Mouse (Mus musculus) ES-E14 (cell line): Measurements from ENCODE around the gene Gon4l. TPM values are rescaled to one million over a fixed set of nuclear protein-coding genes. Genes with fewer than 3 reads are reported as not detected.
"Not testable (repeated sequence)": the region's sequence is repeated elsewhere in the genome, so short reads cannot be mapped to it uniquely, and the experiment has no call there.

Experiments
- DNase-seq: peaks from one replicate; pipeline ENCODE4 v3.0.0-alpha.2; 2013; ENCODE audit warnings: low read depth, low spot score
- H3K27ac ChIP-seq: 2 replicates; pipeline ENCODE4 v1.5.1; 2012; ENCODE audit warnings: low read depth, mild to moderate bottlenecking, low read length, moderate library complexity, mixed read lengths; ENCODE audit not compliant: poor library complexity, insufficient read depth, severe bottlenecking
- H3K36me3 ChIP-seq: 2 replicates; pipeline ENCODE4 v1.6.1; 2012; ENCODE audit warnings: mild to moderate bottlenecking, low read length, moderate library complexity, mixed read lengths; ENCODE audit not compliant: control insufficient read depth, poor library complexity, insufficient read depth, severe bottlenecking
- H3K4me1 ChIP-seq, 2 experiments: fragments of 150-350 bp in 1 of 2; sonication (generic) in 1 of 2; 2 replicates each; pipeline ENCODE4 v1.6.1; 2012; ENCODE audit warnings: low read length in 2 of 2, mild to moderate bottlenecking in 1 of 2, mixed read lengths in 1 of 2; ENCODE audit not compliant: control insufficient read depth in 2 of 2, insufficient read depth in 2 of 2, poor library complexity in 1 of 2
- H3K4me3 ChIP-seq, 2 experiments: fragments of 150-350 bp in 1 of 2; sonication (generic) in 1 of 2; 2 replicates each; pipeline ENCODE4 v1.5.1; 2012; ENCODE audit warnings: low read length in 2 of 2, low read depth in 1 of 2, mild to moderate bottlenecking in 1 of 2, mixed read lengths in 1 of 2; ENCODE audit not compliant: insufficient read depth in 1 of 2, poor library complexity in 1 of 2, severe bottlenecking in 1 of 2
- H3K9ac ChIP-seq: 2 replicates; pipeline ENCODE4 v1.6.1; 2012; ENCODE audit warnings: low read depth, mild to moderate bottlenecking, low read length, mixed read lengths; ENCODE audit not compliant: poor library complexity, insufficient read depth, severe bottlenecking
- H3K9me3 ChIP-seq: fragments of 150-350 bp; sonication (generic); 2 replicates; pipeline ENCODE4 v1.6.1; 2012; ENCODE audit warnings: low read depth, mild to moderate bottlenecking, low read length; ENCODE audit not compliant: control insufficient read depth, insufficient read depth
- CHD2 ChIP-seq: IDR thresholded peaks from 2 replicates; pipeline ENCODE4 v1.6.1; 2014; ENCODE audit warnings: mild to moderate bottlenecking, low read depth, low read length, inconsistent platforms
- HCFC1 ChIP-seq: IDR thresholded peaks from 2 replicates; pipeline ENCODE4 v1.6.1; 2012; ENCODE audit warnings: low read length, inconsistent platforms, borderline replicate concordance; ENCODE audit not compliant: insufficient read depth
- MAFK ChIP-seq: IDR thresholded peaks from 2 replicates; pipeline ENCODE4 v1.6.1; 2014; ENCODE audit warnings: mild to moderate bottlenecking, low read depth, low read length, inconsistent platforms; ENCODE audit not compliant: insufficient read depth
- ZC3H11A ChIP-seq: IDR thresholded peaks from 2 replicates; pipeline ENCODE4 v1.6.1; 2012; ENCODE audit warnings: low read depth, mild to moderate bottlenecking, inconsistent platforms, low read length, borderline replicate concordance
- ZNF384 ChIP-seq: IDR thresholded peaks from 2 replicates; pipeline ENCODE4 v1.6.1; 2012; ENCODE audit warnings: low read depth, low read length, inconsistent platforms
- in situ Hi-C, 2 experiments: fragments of 600-800 bp; cut with MboI; formaldehyde crosslinking; loops; one replicate each; pipeline ENCODE4 v1.15.1; 2025; ENCODE audit warnings: low sequenced_read_pairs in 2 of 2, inconsistent platforms in 1 of 2; ENCODE audit not compliant: unreplicated experiment in 2 of 2
- total RNA-seq: library from RNA; depleted of rRNA; stranded (reverse); fragments of 300-350 nt; gene quantifications from 2 replicates; pipeline ENCODE4 v1.2.3, GENCODE M21; 2012

The Gon4l gene
- total RNA-seq, 1 experiment, result 58.0 TPM

DNA sequence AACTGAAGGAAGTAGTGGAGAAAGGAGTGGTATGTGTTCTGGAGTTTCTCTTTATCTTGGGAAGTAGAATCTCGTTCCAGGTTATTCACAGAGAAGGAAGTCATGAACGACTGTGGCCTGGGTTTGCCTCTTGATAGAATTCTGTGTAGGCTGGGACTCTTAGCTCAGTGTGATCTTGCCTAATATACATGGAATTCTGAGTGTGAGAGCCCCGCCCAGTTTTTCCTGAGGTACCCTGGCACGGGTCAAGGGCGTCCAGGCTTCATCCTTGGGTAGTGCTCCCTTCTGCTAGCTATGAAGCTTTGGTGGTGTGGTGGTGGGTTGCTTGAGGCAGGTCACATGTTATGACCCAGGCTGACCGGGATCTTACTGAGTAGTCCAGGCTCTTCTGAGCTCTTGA, 20.8 kb downstream of the Gon4l start:
- TF ChIP-seq ZNF384, result no peak
- TF ChIP-seq CHD2, result no peak
- TF ChIP-seq ZC3H11A, result no peak
- TF ChIP-seq HCFC1, result no peak
- TF ChIP-seq MAFK, result no peak
- H3K27ac ChIP-seq, result no peak overlapping the region
- no peak overlapping the region for H3K4me3 ChIP-seq
- peaks cover 0 to 1% of the 10 kb centered on the region in 2 experiments; a peak in 1 of 4 replicates for H3K4me1 ChIP-seq
- no peak for DNase-seq
- no peaks in the 10 kb centered on the region for H3K9me3 ChIP-seq
- no peak overlapping the region for H3K9ac ChIP-seq
- in situ Hi-C loops, result no loop called here
- peaks cover 24% of the 10 kb centered on the region for H3K36me3 ChIP-seq

- no peaks in the 10 kb centered on the region for H3K4me1 ChIP-seq
- TF ChIP-seq ZNF384 (no peak), ZC3H11A (no peak), CHD2 (no peak), HCFC1 (no peak), MAFK (no peak)
- no peak overlapping the region for H3K27ac ChIP-seq
- H3K9ac ChIP-seq, result no peak overlapping the region
- H3K9me3 ChIP-seq, result no peaks in the 10 kb centered on the region
- no peak overlapping the region for H3K4me3 ChIP-seq
- in situ Hi-C loops, result no loop called here
- no peak for DNase-seq
- H3K36me3 ChIP-seq, result peaks cover 20% of the 10 kb centered on the region
These were observed 27.1 kb downstream of the Gon4l start for GRCm38 (mm10) chr3:88862129-88862528.

DNA sequence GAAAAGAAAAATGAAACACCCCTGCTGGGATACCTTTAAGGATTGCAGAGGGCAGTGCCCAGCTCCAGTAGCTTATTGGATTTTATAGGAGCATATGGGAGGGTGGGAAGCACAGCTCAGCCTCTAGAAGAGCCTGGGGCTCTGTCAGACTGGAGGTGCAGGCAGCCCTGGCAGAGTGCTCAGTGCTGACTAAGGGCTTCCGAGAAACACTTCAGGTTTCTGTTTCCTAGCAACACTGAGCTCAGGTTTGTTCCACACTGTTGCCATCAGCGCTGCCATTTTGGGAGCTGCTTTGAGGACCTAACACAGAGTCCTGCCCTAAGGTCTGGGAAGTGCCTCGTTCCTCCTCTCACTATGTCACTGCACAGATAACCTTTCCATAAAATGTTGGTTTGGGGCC, 31.7 kb downstream of the Gon4l start:
- H3K9me3 ChIP-seq, H3K4me3 ChIP-seq, H3K36me3 ChIP-seq, DNase-seq, H3K4me1 ChIP-seq, in situ Hi-C loops, H3K9ac ChIP-seq, H3K27ac ChIP-seq: not testable (repeated sequence)

- H3K27ac ChIP-seq, H3K9me3 ChIP-seq, H3K36me3 ChIP-seq, H3K9ac ChIP-seq, in situ Hi-C loops, DNase-seq, H3K4me1 ChIP-seq, H3K4me3 ChIP-seq: not testable (repeated sequence)
These were observed 32.1 kb downstream of the Gon4l start for GRCm38 (mm10) chr3:88867177-88867576.

GRCm38 (mm10) chr3:88868449-88868848, 33.4 kb downstream of the Gon4l start:
- H3K36me3 ChIP-seq, DNase-seq, in situ Hi-C loops, H3K9ac ChIP-seq, H3K4me1 ChIP-seq, H3K27ac ChIP-seq, H3K9me3 ChIP-seq, H3K4me3 ChIP-seq: not testable (repeated sequence)

GRCm38 (mm10) chr3:88882536-88882935, 47.5 kb downstream of the Gon4l start:
- H3K9ac ChIP-seq, H3K9me3 ChIP-seq, H3K4me1 ChIP-seq, in situ Hi-C loops, H3K36me3 ChIP-seq, DNase-seq, H3K4me3 ChIP-seq, H3K27ac ChIP-seq: not testable (repeated sequence)

GRCm38 (mm10) chr3:88893011-88893410, 58.0 kb downstream of the Gon4l start:
- in situ Hi-C loops, H3K9me3 ChIP-seq, H3K4me1 ChIP-seq, H3K4me3 ChIP-seq, H3K9ac ChIP-seq, DNase-seq, H3K27ac ChIP-seq: not testable (repeated sequence)
- H3K36me3 ChIP-seq, result peaks cover 11% of the 10 kb centered on the region
